Mouse (Mus musculus) liver, adult 2 months (tissue): ENCODE measurements at regions not wholly inside any gene's neighbourhood (a gene's known extent, or its start where the extent isn't known, plus 50 kb on each side); places are given as distances from the start of the nearest gene placed in this dataset.

Source experiments
- CTCF ChIP-seq: fragments of 200-500 bp; IDR thresholded peaks from 2 replicates; pipeline ENCODE4 v1.5.1; 2011; ENCODE audit warnings: low read depth, low read length, control low read depth
- POLR2A ChIP-seq: fragments of 200-500 bp; IDR thresholded peaks from 2 replicates; pipeline ENCODE4 v1.6.1; 2011; ENCODE audit warnings: low read length, control low read depth; ENCODE audit not compliant: insufficient read depth; ENCODE audit errors: extremely low read depth

- no peak for TF ChIP-seq CTCF
- TF ChIP-seq POLR2A = no peak
These were observed 161.6 kb downstream of the Srek1 start for GRCm38 (mm10) chr13:103612720-103613332.
